Mouse (Mus musculus) cerebellum, postnatal 4 days (tissue): ENCODE measurements around the gene Tns4.

Experiments
- DNase-seq, 2 experiments: peaks; one replicate each; pipeline ENCODE4 v3.0.0; 2022; ENCODE audit warnings: low spot score in 2 of 2, mixed read lengths in 1 of 2

Gene Tns4

DNA sequence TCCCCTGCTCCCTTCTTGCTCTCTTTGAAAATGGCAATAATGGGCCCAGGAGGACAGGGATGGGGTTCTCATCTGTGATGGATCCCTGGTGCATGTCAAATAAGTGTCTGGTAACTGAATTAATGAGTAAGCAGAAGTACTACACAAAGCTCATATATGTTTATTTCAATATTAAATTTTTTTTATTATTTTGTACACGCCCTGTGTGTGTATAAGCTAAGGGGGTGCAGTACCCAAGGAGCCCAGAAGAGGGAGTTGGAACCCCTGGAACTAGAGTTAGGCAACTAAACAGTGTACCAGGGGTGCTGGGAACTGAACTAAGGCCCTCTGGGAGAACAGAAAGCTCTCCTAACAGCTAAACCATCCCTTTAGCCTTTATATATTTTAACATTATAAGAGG, 29.3 kb upstream of the Tns4 start:
- DNase-seq = no peak

DNA sequence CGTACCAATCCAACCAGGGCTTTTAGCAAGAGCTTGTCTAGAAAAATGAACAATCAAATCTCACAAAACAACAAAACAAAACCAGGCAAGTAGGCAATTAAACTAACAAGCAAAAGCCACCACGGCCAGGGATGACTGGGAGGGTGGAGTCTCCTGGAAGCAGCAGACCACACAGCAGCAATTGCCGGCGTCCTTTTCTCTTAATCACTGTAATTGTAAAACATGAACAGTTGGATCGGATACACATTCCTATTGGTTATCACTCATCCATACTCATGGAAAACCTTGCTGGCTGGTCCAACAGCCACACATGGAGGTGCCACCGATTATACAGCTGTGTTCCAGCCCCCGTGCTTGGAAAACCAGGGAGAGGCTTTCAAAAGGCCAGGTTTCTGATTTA, 28.8 kb upstream of the Tns4 start:
- DNase-seq = no peak

DNA sequence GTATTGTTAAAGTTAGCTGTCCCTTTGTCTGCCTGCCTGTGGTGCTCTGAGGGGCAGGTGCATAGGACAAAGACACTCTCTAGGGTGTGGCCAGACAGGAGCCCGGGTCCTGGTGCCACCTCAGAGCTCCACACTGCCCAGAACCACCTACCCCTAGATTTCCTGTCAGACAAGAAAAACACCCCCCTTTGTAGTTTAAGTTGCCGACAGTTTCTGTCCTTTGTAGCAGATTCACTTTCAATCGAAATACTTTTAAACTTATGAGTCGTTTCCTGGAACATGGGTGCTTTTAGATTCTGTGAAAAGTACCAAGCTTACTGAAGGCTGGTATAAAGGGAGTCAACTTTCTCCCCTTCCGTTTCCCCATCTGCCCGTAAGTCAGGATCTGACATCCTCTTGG, 26.8 kb upstream of the Tns4 start:
- DNase-seq = no peak

DNA sequence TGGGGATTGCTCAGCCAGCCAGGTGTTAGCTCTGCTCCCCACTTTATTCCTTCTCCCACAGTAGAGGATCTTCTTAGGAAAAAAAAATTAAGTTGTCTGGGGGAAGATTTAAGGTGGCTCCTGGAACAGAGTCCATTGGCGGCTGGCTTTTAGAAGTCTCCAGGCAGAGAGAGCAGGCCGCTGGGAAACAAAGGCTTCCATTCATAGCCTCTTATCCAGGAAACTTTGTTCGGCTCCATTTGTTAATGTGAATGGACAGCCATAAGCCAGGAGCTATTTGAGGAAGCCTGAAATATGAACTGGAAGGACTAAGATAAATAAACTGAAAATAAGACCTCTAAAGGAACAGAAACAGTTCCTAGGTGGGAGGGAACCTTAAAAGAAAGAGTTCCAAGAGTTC, 24.0 kb upstream of the Tns4 start:
- no peak for DNase-seq

DNA sequence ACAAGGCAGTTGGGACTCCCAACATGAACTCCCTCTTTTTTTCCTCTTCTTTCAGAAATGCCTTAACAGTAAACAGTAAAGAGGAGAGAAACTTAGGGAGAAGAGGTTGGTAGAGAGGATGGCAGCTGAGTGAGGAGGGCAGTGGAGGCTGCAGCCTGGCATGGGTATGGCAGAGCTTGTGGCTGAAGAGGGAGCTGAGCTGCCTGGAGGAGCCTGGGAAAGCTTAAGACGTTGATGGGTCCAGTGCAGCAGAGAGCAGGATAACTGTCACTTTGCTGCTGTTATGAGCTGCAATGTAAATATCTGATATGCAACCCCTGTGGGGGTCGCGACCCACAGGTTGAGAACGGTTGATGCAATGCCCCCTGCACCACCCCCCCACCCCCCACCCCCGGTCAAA, 23.6 kb upstream of the Tns4 start:
- DNase-seq = no peak

DNA sequence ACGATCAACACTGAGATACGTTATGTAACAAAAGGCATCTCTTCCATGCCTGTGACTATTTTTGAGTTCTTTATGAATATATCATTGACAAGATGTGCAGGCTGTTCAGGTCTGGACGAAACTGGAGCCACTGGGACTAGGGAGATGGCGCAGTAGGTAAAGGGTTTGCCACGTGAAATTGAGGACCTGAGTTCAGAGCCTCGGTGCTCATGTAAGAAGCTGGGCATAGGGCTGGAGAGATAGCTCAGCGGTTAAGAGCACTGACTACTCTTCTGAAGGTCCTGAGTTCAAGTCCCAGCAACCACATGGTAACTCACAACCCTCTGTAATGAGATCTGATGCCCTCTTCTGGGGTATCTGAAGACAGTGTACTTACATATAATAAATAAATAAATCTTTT, 22.5 kb upstream of the Tns4 start:
- no peak for DNase-seq

DNA sequence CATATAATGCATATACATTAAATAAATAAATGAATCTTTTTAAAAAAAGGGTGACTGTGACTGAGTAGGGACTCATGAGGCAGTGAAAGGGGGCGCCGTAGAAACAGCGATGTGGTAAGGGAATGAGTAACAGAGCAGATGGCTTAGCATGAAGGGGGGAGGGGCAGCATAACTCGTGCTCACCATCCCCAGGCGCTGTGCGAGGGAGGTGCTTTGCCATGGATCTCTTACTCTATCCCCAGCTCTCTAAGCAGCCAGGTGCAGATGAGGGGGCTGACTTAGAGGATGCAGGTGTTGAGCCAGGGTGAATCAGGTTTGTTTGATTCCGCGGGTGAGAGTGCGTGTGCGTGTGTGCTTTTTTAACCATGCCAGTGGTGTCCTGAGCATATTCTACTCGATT, 22.0 kb upstream of the Tns4 start:
- no peak for DNase-seq

DNA sequence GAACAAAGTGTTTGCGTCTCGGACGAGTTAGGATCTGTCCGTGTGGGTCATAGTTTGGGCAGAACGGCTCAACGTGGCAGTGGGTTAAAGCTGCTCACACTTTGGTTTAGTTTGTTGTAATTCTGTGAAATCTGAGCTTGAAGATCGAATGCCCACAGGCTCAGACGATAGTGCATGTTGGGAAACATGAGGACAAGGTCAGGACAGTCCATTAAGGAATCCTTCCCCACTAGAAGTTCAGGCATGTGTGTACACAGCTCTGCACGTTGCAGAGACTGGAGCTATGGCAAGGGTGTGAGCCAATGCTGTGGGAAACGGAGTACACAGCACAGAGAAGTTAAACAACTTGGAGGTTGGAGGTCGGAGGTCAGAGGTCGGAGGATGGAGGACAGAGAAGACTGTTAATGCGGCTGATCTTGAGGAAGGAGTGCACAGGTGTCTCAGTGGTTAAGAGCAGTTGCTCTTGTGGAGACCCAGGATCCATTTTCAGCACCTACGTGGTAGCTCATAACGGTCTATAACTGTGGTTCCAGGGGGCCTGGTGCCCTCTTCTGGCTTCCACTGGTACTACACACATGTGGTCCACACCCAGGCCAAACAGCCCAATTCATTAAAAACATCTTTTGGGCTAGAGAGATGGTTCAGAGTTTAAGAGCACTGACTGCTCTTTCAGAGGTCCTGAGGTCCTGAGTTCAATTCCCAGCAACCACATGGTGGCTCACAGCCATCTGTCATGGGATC, 21.4 kb upstream of the Tns4 start:
- DNase-seq = no peak

DNA sequence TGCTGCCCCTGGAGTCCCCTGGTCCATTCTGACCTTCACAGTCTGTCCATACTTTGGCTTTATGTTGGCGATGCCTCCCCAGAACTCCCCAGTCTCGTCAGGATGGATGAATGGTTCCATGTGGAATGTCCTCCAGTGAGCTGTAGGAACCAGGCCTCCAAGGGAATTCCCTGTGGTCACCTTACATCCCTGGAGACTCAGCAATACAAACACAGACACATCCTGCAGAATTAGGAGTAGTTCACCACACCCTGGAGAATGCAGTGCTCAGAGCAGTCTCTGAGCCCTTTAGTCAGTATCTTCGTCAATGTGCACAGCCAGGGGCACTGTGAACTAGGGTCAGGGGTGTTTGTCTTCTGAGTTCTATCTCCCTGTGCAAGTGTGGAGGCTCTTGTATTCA, 19.2 kb upstream of the Tns4 start:
- no peak for DNase-seq

DNA sequence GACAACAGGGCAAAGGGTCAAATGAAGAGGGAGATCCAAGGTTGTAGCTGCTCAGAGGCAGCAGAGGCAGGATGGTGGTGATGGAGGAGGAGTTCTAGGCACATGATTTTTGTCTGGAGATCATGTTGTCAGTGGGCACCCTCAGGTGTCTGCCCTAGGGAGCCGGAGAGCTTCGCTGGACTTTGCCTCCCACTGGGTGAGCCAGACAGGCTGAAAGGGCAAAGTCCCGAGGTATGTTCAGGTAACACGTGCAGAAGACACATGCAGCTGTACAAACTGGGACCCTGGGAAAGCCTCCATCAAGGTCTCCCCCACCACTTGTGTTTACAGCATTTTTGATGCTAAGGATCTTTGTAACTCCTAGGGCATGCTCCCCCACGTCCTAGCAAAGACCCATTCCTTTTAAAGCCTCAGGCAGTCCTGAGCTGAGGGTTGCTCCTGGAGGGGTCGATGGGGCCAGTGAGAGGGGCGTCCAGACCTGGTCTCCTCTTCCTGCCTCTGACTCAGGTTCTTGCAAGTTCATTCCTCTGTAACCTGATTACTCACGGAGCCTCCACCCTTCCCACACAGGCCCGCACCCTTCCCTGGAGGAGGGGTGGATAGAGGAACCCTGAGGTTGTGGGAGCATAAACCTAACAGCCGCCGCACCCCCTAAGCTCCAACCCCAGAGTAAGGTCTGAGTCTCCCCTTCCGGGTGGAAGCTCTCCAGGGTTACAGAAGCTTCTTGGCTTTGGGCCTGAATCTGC, 17.0 kb upstream of the Tns4 start:
- no peak for DNase-seq

DNA sequence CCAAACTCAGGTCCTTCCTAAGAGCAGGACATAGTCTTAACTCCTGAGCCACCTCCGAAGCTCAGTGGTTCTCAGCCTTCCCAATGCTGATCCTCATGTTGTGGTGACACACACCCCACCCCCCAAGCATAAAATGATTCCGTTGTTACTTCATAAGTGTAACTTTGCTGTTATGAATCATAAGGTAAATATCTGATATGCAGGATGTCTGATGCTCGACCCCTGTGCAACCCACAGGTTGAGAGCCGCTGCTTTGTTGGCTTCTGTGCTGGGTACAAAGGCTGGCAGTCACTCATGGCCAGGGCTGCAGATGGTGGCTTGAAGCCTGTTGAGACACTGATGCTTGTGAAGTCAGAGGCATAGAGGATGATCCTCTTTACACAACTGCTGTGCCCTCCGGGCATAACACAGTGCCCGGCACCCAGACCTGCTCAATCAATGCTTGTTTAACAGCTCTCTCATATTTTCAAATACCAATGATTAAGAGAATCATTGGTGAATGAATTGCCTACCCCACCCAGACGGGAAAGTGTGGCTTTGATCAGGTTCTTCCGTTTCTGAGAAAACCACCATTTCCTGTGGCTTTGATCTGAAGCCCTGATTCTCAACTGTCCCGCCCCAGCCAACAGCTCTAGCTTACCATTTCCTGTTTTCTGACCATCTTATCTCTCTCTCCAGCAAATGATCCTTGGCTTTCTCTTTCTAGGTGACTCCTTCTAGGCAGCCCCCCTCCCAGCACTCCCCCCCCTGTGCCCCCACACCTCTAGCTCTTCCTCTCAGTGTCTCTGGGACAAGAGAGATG, 15.7 kb upstream of the Tns4 start:
- DNase-seq = no peak

DNA sequence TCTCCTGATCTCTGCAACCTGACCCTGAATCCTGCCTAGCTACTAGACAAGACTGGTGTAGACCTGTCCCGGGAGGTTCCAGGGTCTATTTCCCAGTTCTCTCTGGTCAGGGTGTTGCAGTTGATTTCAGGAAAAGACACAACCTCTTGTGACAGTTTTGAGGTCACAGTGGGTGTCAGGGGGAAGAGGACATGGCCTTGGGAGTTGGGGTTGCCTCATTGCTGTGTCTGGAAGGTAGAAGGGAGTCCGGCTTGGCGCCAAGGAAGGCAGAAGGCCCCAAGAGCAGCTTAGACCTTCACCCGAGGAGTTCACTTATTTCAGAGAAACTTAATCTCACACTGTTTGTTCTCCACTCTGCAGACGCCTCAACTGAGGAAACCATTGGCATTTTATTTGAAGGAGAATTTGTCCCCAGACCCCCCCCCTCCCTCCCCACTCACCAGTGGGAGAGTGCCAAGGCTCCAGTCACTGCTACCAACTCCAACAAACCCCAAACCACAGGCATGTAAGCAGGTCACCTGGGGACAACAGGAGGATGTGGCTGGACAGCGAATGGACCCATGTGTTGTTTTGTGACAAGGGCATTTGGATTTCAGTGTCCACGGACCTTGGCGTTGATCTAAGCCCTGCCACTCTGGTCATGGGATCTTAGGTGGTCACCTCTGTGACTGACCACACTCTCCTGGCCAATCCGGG, 13.6 kb upstream of the Tns4 start:
- no peak for DNase-seq

DNA sequence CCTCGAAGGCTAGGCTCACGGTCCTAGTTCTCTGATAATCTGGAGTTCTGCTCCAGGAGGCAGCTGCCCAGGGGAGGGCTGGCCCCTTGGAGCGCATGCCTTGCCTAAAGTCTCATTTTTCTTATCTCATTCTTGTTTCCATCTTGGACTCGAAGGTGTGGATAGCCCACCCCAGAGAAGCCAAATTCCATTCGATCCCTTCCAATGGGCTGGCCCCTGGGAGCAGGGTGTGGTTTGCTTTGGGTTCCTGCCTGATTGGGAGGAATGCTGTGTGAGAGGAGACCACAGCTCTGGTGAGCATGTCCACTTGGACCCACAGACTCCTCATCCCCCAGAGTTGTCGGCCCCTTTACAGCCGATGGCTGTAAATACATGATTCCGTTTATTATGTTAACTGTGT, 12.6 kb upstream of the Tns4 start:
- DNase-seq = no peak

DNA sequence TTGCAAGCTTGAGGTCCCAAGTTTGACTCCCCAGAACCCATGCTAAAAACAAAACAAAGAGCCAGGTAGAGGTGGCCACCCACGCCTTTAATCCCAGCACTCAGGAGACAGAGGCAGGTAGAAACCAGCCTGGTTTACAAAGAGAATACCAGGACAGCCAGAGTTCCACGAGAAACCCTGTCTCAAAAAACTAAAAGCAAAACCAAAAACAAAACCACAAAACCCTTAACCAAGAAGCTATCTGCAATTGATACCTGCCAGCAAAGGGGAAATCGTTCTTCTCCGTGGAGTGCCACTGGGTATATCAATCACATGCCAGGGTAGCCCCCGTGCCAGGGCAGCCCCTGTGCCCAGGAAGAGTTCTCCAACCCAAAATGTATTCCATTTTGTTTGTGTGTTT, 11.1 kb upstream of the Tns4 start:
- DNase-seq = no peak

DNA sequence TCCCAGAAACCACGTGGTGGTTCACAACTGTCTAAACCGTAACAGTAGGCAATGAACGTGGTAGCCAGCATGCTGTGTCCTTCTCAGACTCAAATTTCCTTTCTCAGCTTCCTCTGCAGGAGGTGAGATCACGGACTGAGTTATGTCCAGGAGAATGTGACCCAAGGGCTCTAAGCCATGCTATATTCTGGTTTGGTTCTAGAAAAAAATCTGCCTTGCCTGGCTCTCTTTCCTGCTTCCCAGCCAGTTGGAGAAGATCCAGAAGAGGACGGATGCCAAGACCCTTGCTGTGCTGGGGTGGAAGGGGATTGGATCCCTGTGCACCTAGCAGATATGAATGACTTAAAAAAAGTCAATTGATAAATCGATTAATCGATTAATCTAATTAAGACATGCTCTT, 10.4 kb upstream of the Tns4 start:
- no peak for DNase-seq

DNA sequence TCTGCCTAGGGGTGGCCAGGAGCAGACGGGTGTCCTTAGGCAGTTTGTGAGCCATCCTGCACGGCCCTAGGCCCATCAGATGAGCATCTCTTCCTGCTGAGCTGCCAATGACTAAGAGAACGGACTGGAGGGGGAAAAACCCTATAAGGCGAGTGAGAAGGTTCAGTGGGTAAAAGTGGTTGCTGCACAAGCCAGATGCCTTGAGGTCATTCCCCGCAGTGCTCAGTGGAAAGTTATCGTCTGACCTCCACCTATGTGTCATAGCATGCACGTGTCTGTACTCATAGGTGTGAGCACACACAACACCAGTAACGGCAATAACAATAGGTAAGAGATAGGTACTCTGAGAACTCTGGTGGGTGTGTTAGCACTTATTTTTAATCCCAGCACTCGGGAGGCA, 9.8 kb upstream of the Tns4 start:
- DNase-seq = no peak

DNA sequence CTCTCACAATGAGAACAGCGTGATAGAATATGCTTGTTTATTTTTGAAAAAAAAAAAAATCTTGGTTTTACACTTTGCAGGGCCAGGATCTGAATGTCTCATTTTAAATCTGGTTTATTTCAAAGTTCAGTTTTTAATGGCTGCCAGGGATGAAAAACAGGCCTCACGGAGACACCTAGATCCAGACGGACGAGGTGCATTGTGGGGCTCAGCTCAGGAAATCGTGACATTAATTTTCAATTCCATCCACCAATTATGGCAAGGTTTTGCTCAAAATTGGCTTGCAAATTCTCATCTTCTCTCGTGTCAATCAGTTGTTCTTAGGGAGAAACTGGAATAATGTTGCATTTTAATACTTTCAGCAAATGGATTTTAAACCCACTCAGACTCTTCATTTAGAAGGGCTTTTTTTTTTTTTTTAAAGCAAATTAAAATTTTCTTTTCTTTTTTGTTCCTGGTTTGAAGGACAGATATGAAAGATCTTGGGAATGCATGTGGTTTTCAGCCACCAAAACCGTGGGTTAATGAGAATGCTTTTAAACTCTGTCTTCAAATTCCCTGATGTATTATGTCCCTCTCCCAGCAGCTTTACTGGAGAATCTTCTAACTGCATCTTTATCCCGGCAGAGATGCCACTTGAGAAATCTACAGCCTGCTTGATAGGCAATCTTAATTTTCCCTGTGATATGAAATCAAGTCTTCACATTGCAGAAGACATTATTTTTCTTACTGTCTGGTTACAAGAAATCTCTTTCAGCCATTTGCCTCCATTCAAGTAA, 8.1 kb upstream of the Tns4 start:
- DNase-seq = no peak

DNA sequence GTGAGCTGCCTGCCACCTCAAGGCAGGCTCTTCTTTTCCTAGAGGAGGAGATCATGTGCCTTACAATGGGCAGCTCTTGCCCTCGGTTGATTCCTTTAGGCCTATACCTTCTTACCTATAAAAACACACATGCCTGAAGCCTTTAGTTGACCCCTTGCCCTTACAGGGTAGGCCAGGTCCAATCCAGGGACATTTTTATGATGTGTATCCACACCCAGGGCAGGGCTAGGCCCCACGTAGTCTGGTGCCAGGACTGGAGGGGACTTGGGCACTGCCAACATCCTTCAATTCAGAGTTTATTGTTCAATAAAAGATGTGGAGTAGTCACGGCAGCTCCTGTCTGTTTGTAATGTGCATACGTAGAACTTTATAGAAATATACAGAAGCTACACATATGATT, 7.3 kb upstream of the Tns4 start:
- no peak for DNase-seq

DNA sequence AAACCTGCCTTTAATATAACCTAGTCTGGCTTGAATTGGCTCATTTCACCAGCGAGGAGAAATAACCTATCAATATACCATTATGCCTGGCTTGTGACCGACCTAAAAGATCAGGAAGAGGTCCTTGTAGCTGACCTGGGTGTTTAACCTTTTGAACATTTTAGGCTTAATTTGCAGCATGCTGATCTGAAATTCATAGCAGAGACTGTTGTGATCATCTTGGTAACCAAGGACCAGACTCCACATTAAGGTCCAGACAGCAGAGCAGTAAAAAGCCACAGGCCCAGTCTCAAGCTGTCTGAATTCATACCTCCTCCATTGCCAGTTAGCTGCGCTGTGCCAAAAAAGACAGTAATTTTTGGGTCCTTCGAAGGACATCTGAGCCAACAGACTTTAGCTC, 6.7 kb upstream of the Tns4 start:
- DNase-seq = no peak

DNA sequence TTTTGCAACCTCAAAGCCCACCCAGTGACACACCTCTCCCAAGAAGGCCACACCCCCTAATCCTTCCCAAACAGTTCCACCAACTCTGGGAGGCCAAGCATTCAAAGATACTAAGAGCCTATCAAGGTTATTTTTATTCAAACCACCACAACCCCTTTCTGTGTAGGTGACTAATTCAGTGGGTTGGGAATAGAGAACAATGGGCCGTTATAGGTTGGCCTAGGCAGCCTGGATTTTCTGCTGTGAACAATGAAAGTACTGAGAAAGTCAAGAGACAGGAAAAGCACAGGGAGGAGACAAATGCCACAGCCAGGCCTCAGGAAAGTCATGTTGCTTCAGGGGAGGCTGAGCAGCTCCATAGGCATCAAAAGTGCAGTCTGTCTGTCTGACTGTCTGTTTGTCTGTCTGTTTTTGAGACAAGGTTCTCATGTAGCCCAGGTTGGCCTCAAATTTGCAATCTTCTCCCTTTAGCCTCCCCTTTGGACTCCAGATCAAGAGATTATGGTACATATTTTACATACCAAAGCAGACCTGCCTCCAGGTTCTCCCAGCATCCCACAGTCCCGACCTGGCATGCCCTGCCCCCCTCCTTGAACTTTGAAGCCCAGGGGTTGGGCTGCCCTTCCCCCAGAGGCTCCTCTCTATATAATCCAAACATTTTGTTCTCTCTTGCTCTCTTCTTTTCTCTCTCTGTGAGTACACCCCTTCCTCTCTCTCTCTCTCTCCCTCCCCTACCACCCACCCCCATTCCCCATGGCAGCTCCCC, 6.0 kb upstream of the Tns4 start:
- DNase-seq = no peak

DNA sequence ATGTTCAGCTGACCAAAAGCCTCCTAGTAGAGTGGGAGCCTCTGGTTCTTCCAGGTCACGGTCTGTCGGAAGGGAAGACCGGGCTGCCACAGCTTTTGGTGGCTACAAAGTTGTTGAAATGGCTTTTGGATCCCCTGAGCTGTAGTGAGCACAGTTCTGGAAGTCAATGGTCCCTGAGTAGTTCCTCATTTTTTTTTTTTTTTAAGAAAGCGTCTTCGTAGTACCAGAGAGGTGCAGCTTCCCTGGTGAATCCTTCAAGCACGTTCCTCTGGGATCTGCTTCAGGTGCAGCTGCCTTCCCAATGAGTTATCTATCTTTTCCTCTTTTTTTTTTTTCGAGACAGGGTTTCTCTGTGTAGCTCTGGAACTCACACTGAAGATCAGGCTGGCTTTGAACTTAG, 4.6 kb upstream of the Tns4 start:
- DNase-seq = no peak
